Mouse (Mus musculus): ENCODE data around the gene Ccnb1. TPM values are rescaled to one million over a fixed set of nuclear protein-coding genes. Genes with fewer than 3 reads are reported as not detected.

Gene Ccnb1
- polyA plus RNA-seq (2012; rRNA removed; ENCODE audit: low replicate concordance), result 5.4 and 5.5 TPM in 2 replicates

DNA sequence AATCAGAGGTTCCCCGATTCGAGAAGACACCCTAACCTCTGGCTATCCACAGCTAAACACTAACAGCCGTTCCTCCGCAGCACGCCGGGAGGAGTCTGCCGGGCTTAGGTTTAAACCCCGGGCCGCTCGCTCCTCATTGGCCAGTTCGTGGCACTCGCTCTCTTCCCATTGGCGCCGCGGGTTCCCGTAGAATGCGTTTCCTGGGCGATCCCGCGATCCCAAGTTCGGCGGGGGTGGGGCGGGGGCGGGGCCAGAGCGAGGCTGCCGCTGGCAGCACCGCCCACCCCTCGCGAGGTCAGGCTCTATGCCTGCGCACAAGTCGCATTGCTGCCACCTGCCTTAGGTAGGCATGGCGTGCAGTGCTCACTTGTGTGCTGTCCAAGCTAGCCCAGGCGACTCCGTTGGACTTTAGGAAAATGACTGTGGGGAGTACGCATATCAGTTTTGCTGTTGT is at the start of gene Ccnb1:
Gene Ccnb1 (minus strand): TSS at position 157 of the 454 bp plus-strand sequence.

GRCm38 (mm10) chr13:100832741-100833639 is 46.6 kb upstream of the Ccnb1 start, which contains the start of gene Slc30a5:
TSS of gene Slc30a5 (minus strand) at chr13:100833427.

GRCm38 (mm10) chr13:100775252-100776055 is 10.9 kb downstream of the Ccnb1 start, which contains the start of gene Cenph:
TSS of gene Cenph (minus strand) at chr13:100775899.

GRCm38 (mm10) chr13:100744036-100744744 is 42.2 kb downstream of the Ccnb1 start, which contains the start of gene Mrps36:
TSS of gene Mrps36 (minus strand) at chr13:100744659.

DNA sequence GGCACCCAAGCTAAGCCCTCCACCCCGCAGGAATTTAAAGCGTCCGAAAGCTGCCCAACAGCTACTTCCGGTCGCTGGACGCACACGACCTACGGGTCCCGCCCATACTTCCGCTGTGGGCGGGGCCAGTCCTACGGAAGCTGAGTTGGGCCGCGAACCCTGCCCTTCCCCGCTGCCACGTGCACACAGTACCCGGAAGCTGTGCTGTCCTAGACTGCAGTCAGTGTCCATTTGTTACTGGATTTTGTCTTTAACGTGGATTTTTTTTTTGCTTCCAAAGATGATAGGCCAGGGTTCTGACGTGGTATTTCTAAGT is 55.6 kb downstream of the Ccnb1 start, which contains the start of gene Cdk7:
Gene Cdk7 (minus strand): TSS at position 79 of the 316 bp plus-strand sequence.

Other genes starting within 250 kb of the Ccnb1 start
- 7.1 and 13.3 TPM in 2 replicates for gene Ocln, start 233.9 kb downstream of the Ccnb1 start, polyA plus RNA-seq (2012; rRNA removed; ENCODE audit: low replicate concordance)
- 10.9 and 11.8 TPM in 2 replicates for gene Marveld2, start 169.6 kb downstream of the Ccnb1 start, polyA plus RNA-seq (2012; rRNA removed; ENCODE audit: low replicate concordance)
- gene Ak6, start 135.6 kb downstream of the Ccnb1 start, polyA plus RNA-seq (2012; rRNA removed; ENCODE audit: low replicate concordance), result 4.9 and 6.0 TPM in 2 replicates
- gene Rad17, start 135.5 kb downstream of the Ccnb1 start, polyA plus RNA-seq (2012; rRNA removed; ENCODE audit: low replicate concordance), result 0.78 and 1.2 TPM in 2 replicates
- gene Taf9, start 135.0 kb downstream of the Ccnb1 start, polyA plus RNA-seq (2012; rRNA removed; ENCODE audit: low replicate concordance), result 0.17 and 0.68 TPM in 2 replicates
- gene Ccdc125, start 116.9 kb downstream of the Ccnb1 start, polyA plus RNA-seq (2012; rRNA removed; ENCODE audit: low replicate concordance), result 0.07 and 0.50 TPM in 2 replicates
- 5.8 and 6.3 TPM in 2 replicates for gene Cdk7, start 55.6 kb downstream of the Ccnb1 start, polyA plus RNA-seq (2012; rRNA removed; ENCODE audit: low replicate concordance)
- 38.1 and 46.0 TPM in 2 replicates for gene Mrps36, start 41.9 kb downstream of the Ccnb1 start, polyA plus RNA-seq (2012; rRNA removed; ENCODE audit: low replicate concordance)
- 0.19 and 0.36 TPM in 2 replicates for gene Cenph, start 10.7 kb downstream of the Ccnb1 start, polyA plus RNA-seq (2012; rRNA removed; ENCODE audit: low replicate concordance)
- gene Slc30a5, start 46.9 kb upstream of the Ccnb1 start, polyA plus RNA-seq (2012; rRNA removed; ENCODE audit: low replicate concordance), result 20.3 and 25.3 TPM in 2 replicates

Data from duodenum, adult 2 months (tissue).